Mouse (Mus musculus) stomach, embryonic 14.5 days (tissue): ENCODE data around the gene Adgrf2. TPM values are rescaled to one million over a fixed set of nuclear protein-coding genes. Genes with fewer than 3 reads are reported as not detected.

Experiments used
- ATAC-seq: fragments of 200-750 bp; cut with Nextera tagmentation; 2 replicates; pipeline ENCODE4 v1.8.0; 2017; ENCODE audit warnings: low read depth, moderate TSS enrichment; ENCODE audit not compliant: insufficient number of reproducible peaks, insufficient read depth, low FRiP score
- H3K27ac ChIP-seq: fragments of 300-500 bp; sonication (generic); 2 replicates; pipeline ENCODE4 v1.5.1; 2014; ENCODE audit warnings: mild to moderate bottlenecking, low read length, moderate library complexity, mixed read lengths
- H3K27me3 ChIP-seq: fragments of 300-500 bp; sonication (generic); 2 replicates; pipeline ENCODE4 v1.6.1; 2014; ENCODE audit warnings: low read length, control low read depth, mixed read lengths; ENCODE audit not compliant: control insufficient read depth, insufficient read depth
- H3K36me3 ChIP-seq: fragments of 300-500 bp; sonication (generic); 2 replicates; pipeline ENCODE4 v1.6.1; 2014; ENCODE audit warnings: mild to moderate bottlenecking, control low read depth, low read length, moderate library complexity, mixed read lengths; ENCODE audit not compliant: control insufficient read depth, insufficient read depth
- H3K4me1 ChIP-seq: fragments of 300-500 bp; sonication (generic); 2 replicates; pipeline ENCODE4 v1.6.1; 2014; ENCODE audit warnings: low read length, control low read depth, mixed read lengths; ENCODE audit not compliant: control insufficient read depth, insufficient read depth
- H3K4me2 ChIP-seq: fragments of 300-500 bp; sonication (generic); replicated peaks from 2 replicates; pipeline ENCODE4 v1.6.1; 2014; ENCODE audit warnings: low read depth, low read length, control low read depth
- H3K4me3 ChIP-seq: fragments of 300-500 bp; sonication (generic); 2 replicates; pipeline ENCODE4 v1.5.1; 2014; ENCODE audit warnings: low read depth, low read length, control low read depth
- H3K9ac ChIP-seq: fragments of 300-500 bp; sonication (generic); replicated peaks from 2 replicates; pipeline ENCODE4 v1.6.1; 2014; ENCODE audit warnings: low read depth, mild to moderate bottlenecking, control low read depth, low read length, moderate library complexity, mixed read lengths
- H3K9me3 ChIP-seq: fragments of 300-500 bp; sonication (generic); 2 replicates; pipeline ENCODE4 v1.6.1; 2016; ENCODE audit warnings: low read depth, low read length, control low read depth; ENCODE audit not compliant: control insufficient read depth
- WGBS: fragments of 180-500 bp; shearing (Covaris S2); extraction: QIAGEN DNeasy Blood & Tissue Kit; methylation state at CpG from one replicate; pipeline ENCODE4 v1.1.7; 2014; 5-methylcytosine and 5-hydroxymethylcytosine counted together
- polyA plus RNA-seq: library from polyadenylated mRNA; unstranded; fragments of >200 nt; fragmentation: Nextera tagmentation; extraction: Ambion mirVana; gene quantifications from 2 replicates; pipeline ENCODE4 v1.2.1, GENCODE M21; 2014

The Adgrf2 gene
- polyA plus RNA-seq: 0.14 TPM in 1 of 2 replicates, not detected in the other

DNA sequence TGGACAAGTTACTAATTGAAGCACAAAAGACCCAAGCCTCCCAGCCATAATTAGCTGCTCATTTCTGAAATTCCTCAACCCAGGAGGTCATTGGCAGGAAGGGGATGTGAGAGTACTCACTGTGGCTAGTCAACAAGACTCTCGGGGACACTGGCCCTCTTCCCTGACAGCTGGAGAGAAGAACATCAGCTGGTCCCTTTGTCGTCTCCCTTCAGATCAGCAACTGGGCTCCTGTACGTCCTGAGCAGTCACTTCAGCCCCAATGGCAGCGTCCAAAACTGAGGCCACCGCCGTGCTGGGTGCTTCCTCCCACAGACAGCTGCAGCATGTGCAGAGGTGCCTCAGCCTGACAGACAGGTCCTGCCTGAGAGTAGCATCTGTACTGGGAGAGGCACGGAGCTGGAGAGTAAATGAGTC lies at the start of gene Adgrf2:
Adgrf2 (minus strand) TSS at position 379 of the 417 bp plus-strand sequence.
- H3K9ac ChIP-seq: no peak within 1 kb of the TSS
- H3K4me1 ChIP-seq: no peaks in the 10 kb centered on the region
- ATAC-seq: no peak
- H3K4me2 ChIP-seq: no peak within 1 kb of the TSS
- H3K27me3 ChIP-seq: no peaks in the 10 kb centered on the region
- H3K4me3 ChIP-seq: no peak within 1 kb of the TSS
- H3K27ac ChIP-seq: no peak within 1 kb of the TSS
- no peaks in the 10 kb centered on the region for H3K9me3 ChIP-seq
- WGBS: 30% methylated on average over 7 of the region's 7 CpGs
- H3K36me3 ChIP-seq: no peaks in the 10 kb centered on the region

DNA sequence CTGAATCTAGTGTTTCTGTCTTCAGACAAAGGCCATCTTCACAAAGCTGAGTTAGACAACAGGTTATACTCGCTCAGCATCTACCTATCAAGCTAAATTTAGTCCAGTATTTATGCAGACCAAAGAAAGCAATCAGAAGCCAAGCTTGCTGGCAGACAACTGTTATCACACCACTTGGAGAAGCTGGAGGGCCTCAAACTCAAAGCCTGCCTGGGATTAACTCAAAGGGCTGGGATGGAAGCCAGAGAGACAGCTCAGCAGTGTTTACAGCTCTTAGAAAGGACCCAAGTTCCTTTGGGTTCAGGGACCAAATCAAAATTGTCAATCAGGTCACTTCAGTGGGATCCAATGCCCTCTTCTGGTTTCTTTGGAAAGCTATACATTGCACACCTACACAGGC lies 48.8 kb upstream of the Adgrf2 start:
- no peaks in the 10 kb centered on the region for H3K36me3 ChIP-seq
- WGBS: 81% methylated on average over 1 of the region's 1 CpGs
- H3K27ac ChIP-seq: no peak overlapping the region
- no peaks in the 10 kb centered on the region for H3K4me1 ChIP-seq
- H3K4me2 ChIP-seq: no peak overlapping the region
- no peaks in the 10 kb centered on the region for H3K9me3 ChIP-seq
- H3K27me3 ChIP-seq: no peaks in the 10 kb centered on the region
- H3K9ac ChIP-seq: no peak overlapping the region
- ATAC-seq: no peak
- H3K4me3 ChIP-seq: no peak overlapping the region

DNA sequence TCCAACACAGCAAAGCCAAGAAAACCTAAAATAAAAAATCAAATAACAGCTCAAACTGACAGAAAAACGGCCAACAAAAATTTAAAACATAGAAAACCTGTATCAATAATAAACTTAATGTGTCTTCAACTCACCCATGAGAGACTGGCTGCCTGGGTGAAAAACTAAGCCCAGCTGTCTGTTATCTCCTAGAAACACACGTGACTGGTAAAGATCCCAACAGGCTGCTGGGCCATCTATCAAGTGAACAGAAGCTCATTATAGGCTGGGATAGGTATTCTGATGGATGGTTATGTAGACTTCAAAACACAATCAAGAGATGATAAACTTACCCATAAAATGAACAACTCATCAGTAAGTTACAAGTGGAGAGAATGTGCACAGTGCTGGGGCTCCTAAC lies 47.7 kb upstream of the Adgrf2 start:
- WGBS: 50% methylated on average over 2 of the region's 2 CpGs
- Histone ChIP-seq H3K4me2 (no peak overlapping the region), H3K36me3 (no peaks in the 10 kb centered on the region), H3K9me3 (no peaks in the 10 kb centered on the region), H3K27me3 (no peaks in the 10 kb centered on the region), H3K4me1 (no peaks in the 10 kb centered on the region), H3K4me3 (no peak overlapping the region), H3K9ac (no peak overlapping the region), H3K27ac (no peak overlapping the region)
- no peak for ATAC-seq

DNA sequence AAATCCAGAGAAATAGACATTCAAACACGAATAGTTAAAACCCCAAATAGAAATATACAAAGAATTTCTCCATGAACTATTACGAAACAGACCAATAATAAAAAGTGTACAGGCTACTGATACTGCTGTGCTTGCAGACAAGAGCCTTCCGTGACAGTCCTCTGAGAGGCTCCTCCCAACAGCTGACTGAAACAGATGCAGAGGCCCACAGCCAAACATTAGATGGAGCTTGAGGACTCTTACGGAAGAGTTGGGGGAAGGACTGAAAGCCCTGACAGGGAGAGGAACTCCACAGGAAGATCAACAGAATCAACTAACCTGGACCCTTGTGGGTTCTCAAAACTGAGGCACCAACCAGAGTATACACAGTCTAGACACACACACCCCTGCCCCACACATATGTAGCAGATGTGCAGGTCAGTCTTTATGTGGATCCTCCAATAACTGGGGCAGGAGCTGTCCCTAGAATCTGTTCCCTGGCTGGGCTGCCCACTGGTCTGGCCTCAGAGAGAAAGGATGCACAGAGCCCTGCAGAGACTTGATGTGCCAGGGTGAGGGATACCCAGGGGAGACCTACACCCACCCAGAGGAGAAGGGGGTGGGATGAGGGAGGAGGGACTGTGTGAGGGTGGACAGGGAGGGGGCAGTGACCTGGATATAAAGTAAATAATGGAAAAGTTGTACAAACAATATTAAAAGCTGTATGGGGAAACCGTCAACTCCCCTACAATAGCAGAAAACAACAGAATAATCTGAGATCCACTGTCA lies 46.9 kb upstream of the Adgrf2 start:
- Histone ChIP-seq H3K9me3 (no peaks in the 10 kb centered on the region), H3K36me3 (no peaks in the 10 kb centered on the region), H3K27ac (no peak overlapping the region), H3K4me3 (no peak overlapping the region), H3K4me1 (no peaks in the 10 kb centered on the region), H3K27me3 (no peaks in the 10 kb centered on the region), H3K4me2 (no peak overlapping the region), H3K9ac (no peak overlapping the region)
- ATAC-seq: no peak
- WGBS: 81% methylated on average over 5 of the region's 5 CpGs

DNA sequence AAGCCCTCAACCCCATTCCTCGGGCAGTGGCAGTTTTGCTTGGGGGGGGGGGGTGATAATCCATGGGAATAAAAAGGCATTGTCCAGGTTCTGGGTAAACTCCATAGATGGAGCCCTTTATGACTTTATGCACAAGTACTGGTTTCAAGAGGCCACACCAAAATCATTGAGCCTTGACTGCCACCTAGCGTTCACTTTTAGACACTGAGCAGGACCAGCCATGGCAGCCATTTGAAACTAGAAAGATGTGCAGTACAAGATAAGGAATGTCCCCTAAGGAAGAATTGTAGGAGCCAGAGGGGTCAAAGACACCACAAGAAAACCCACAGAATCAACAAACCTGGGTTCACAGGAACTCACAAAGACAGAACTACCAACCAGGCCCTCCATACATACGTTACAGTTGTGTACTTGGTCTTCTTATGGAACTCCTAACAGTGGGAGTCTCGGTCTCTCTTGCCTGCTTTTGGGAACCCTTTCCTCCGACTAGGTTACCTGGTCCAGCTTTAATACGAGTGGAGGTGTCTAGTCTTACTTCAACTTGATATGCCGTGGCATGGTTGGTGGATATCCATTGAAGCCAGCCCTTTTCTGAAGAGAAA lies 40.3 kb upstream of the Adgrf2 start:
- WGBS: 54% methylated on average over 7 of the region's 7 CpGs
- no peaks in the 10 kb centered on the region for H3K36me3 ChIP-seq

DNA sequence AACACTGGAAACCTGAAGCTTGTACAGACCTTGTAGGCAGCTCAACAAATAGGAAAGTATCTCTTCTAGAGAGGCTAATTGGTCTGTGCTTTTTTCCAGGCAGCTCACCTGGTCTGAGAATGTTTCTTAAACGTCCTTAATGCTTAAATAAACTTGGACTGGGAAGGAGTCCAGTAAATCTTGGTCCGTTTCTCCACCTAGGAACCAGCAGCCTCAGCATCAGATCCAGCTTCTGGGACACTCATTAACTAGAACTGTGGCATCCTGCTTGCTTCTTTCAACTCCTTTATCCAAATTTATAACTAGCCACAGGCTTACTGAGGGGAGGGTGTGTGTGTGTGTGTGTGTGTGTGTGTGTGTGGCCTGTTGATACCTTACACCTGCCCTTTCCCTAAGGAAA lies 11.8 kb upstream of the Adgrf2 start:
- no peaks in the 10 kb centered on the region for H3K4me1 ChIP-seq
- no peak overlapping the region for H3K4me3 ChIP-seq
- WGBS: 21% methylated on average over 2 of the region's 2 CpGs
- H3K27me3 ChIP-seq: no peaks in the 10 kb centered on the region
- no peaks in the 10 kb centered on the region for H3K9me3 ChIP-seq
- no peak overlapping the region for H3K27ac ChIP-seq
- H3K4me2 ChIP-seq: no peak overlapping the region
- ATAC-seq: no peak
- no peaks in the 10 kb centered on the region for H3K36me3 ChIP-seq
- H3K9ac ChIP-seq: no peak overlapping the region

More for the DNA sequence above, 40.3 kb upstream of the Adgrf2 start:
- ATAC-seq: peak; percentile 74; the same call in 1 of the 2 replicates
- H3K27ac ChIP-seq: no peak overlapping the region
- H3K4me3 ChIP-seq: no peak overlapping the region
- H3K4me2 ChIP-seq: no peak overlapping the region
- no peak overlapping the region for H3K9ac ChIP-seq
- no peaks in the 10 kb centered on the region for H3K4me1 ChIP-seq
- H3K9me3 ChIP-seq: no peaks in the 10 kb centered on the region
- H3K27me3 ChIP-seq: no peaks in the 10 kb centered on the region

DNA sequence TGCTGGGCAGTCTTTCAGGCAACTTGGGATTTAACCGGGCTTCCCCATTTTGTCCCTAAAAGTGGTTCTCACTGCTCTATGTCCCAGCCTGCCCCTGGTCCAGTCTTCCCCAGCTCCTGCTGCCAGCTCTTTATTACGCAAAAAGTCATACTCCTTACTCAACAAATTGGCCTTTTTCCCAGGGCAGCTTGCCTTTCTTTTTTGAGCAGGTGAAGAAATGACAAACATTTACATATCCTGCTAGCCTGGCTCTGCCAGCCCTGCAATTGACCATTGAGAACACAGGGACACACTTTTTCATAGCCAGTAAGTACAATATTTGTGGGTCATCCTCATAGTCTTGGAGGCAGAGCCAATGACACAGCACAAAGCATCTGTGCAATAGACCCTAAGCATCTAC lies 10.2 kb upstream of the Adgrf2 start:
- Histone ChIP-seq H3K27me3 (no peaks in the 10 kb centered on the region), H3K9ac (no peak overlapping the region), H3K27ac (no peak overlapping the region), H3K4me1 (no peaks in the 10 kb centered on the region), H3K4me2 (no peak overlapping the region), H3K4me3 (no peak overlapping the region), H3K9me3 (no peaks in the 10 kb centered on the region), H3K36me3 (no peaks in the 10 kb centered on the region)
- no peak for ATAC-seq
- WGBS: 84% methylated on average over 2 of the region's 2 CpGs

DNA sequence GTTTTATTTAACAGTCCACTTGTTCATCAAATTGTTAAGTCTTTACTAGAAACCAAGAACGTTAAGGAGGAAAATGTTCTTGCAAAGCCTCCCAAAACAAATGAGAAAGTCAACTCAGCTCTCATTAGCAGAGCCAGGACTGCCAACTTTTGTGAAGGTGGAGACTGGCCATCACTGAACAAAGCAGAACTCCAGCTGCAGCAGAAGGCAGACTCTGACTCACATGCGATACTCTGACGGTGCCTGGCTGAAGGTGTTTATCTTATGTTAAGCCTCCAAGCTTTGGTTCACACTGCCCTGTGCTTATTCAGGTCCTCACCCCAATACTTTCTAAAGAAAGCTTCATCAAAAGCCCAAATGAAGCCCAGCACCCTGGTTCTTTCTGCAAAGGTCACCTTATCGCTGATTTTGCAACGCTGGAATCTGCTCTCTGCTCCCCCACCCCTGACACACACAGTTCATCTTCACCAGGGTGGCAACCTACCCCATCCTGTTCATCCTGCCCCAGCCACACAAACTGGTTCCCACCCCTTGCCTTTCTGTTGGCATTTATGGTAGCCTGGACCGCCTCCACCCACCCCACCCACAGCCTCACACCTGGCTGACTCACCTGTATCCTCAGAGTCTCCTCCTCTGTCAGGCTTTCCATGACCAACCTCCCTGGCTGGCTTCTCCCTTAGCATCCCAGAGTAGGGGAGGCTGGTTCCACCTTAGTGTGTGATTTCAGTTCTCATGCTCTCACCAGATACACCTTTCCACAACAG lies 3.9 kb upstream of the Adgrf2 start:
- no peaks in the 10 kb centered on the region for H3K4me1 ChIP-seq
- H3K27me3 ChIP-seq: no peaks in the 10 kb centered on the region
- H3K36me3 ChIP-seq: no peaks in the 10 kb centered on the region
- no peak overlapping the region for H3K4me3 ChIP-seq
- no peak overlapping the region for H3K27ac ChIP-seq
- no peak for ATAC-seq
- H3K4me2 ChIP-seq: no peak overlapping the region
- no peak overlapping the region for H3K9ac ChIP-seq
- WGBS: 45% methylated on average over 6 of the region's 6 CpGs
- no peaks in the 10 kb centered on the region for H3K9me3 ChIP-seq
